Mouse (Mus musculus) small intestine, adult 2 months (tissue): Measurements from ENCODE around the gene Iglon5.

Source experiments
- CTCF ChIP-seq: fragments of 200-500 bp; IDR thresholded peaks from 2 replicates; pipeline ENCODE4 v1.5.1; 2012; ENCODE audit warnings: low read depth, mild to moderate bottlenecking, control low read depth, inconsistent platforms, low read length, moderate library complexity, mixed read lengths; ENCODE audit not compliant: insufficient replicate concordance, insufficient read length; ENCODE audit errors: extremely low read depth
- POLR2A ChIP-seq: fragments of 200-500 bp; IDR thresholded peaks from 2 replicates; pipeline ENCODE4 v1.6.1; 2012; ENCODE audit warnings: low read depth, mild to moderate bottlenecking, control low read depth, inconsistent platforms, low read length, moderate library complexity

DNA sequence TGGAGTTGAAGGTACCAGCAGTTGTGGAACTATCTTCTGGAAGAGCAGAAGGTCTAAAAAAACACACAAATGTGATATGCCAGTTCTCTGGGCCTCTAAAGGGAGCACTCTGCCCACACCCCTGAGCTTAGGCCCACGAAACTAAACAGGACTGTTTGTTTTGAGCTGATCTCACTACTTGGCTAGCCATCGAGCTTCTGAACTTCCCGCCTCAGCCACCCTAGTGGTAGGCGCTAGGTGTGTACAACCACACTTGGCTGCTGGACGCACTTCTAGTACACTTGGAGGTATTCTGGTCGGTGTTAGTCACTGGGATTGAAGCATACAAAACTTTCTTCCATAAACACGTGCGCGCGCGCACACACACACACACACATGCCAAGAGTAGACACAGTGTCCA lies 38.1 kb downstream of the Iglon5 start:
- TF ChIP-seq CTCF = no peak
- TF ChIP-seq POLR2A = no peak
